Mouse (Mus musculus) G1E (cell line): ENCODE measurements around the gene Gpr26. TPM values are rescaled to one million over a fixed set of nuclear protein-coding genes. Genes with fewer than 3 reads are reported as not detected.
A peak's percentile ranks its signal among the peaks of the same experiment; 100 is the strongest.

Source experiments
- ATAC-seq: 2 replicates; pipeline ENCODE4 v1.8.0; 2016; ENCODE audit warnings: mild to moderate bottlenecking; ENCODE audit not compliant: insufficient number of reproducible peaks, poor library complexity, low FRiP score, severe bottlenecking; ENCODE audit errors: extremely low read depth
- DNase-seq: peaks from one replicate; pipeline ENCODE4 v3.0.0; 2012; ENCODE audit warnings: low spot score
- H3K27me3 ChIP-seq: 2 replicates; pipeline ENCODE4 v1.6.1; 2012; ENCODE audit warnings: mild to moderate bottlenecking, low read length, inconsistent platforms; ENCODE audit not compliant: insufficient read depth
- H3K36me3 ChIP-seq: replicated peaks from 2 replicates; pipeline ENCODE3; 2012; ENCODE audit warnings: mild to moderate bottlenecking, inconsistent platforms
- H3K4me1 ChIP-seq: 2 replicates; pipeline ENCODE4 v1.6.1; 2012; ENCODE audit warnings: low read depth, low read length, inconsistent platforms, mixed read lengths; ENCODE audit not compliant: insufficient read depth
- H3K4me3 ChIP-seq: 2 replicates; pipeline ENCODE4 v1.5.1; 2012; ENCODE audit warnings: low read depth, mild to moderate bottlenecking, inconsistent platforms, low read length, moderate library complexity, mixed read lengths
- H3K9me3 ChIP-seq: replicated peaks from 2 replicates; pipeline ENCODE4 v1.6.1; 2012; ENCODE audit warnings: inconsistent platforms
- CTCF ChIP-seq: IDR thresholded peaks from 2 replicates; pipeline ENCODE4 v1.5.1; 2012; ENCODE audit warnings: low read depth, low read length, inconsistent platforms, mixed read lengths
- GATA1 ChIP-seq: IDR thresholded peaks from 2 replicates; pipeline ENCODE4 v1.6.1; 2012; ENCODE audit warnings: borderline replicate concordance, low read length, inconsistent platforms, mixed read lengths
- GATA2 ChIP-seq: IDR thresholded peaks from 2 replicates; pipeline ENCODE4 v1.6.1; 2012; ENCODE audit warnings: low read depth, low read length, inconsistent platforms, borderline replicate concordance
- POLR2AphosphoS5 ChIP-seq: IDR thresholded peaks from 2 replicates; pipeline ENCODE4 v1.6.1; 2012; ENCODE audit warnings: low read depth, low read length, inconsistent platforms; ENCODE audit not compliant: insufficient replicate concordance
- TAL1 ChIP-seq: conservative IDR thresholded peaks from 2 replicates; pipeline ENCODE4 v1.6.1; 2012; ENCODE audit warnings: low read depth, low read length, inconsistent platforms, mixed read lengths
- polyA plus RNA-seq: library from polyadenylated mRNA; stranded (reverse); fragments of >175 nt; gene quantifications from 2 replicates; pipeline ENCODE4 v1.2.3, GENCODE M21; 2012
- total RNA-seq, 2 experiments: library from RNA; stranded (forward) in 1 of 2; stranded (reverse) in 1 of 2; fragments of 200-1000 nt in 1 of 2; fragments of >200 nt in 1 of 2; fragmentation: Nextera tagmentation in 1 of 2; gene quantifications; 2 replicates each; pipeline ENCODE4 v1.2.3; 2014 to 2017

Gpr26 gene
- total and polyA plus RNA-seq, 3 experiments, result 0.11 TPM; not detected in 2

GRCm38 (mm10) chr7:131958705-131959104 is 7.6 kb upstream of the Gpr26 start:
- ATAC-seq, result no peak
- Histone ChIP-seq H3K4me1 (no peaks in the 10 kb centered on the region), H3K27me3 (no peaks in the 10 kb centered on the region), H3K36me3 (no peaks in the 10 kb centered on the region), H3K9me3 (peaks cover 48% of the 10 kb centered on the region), H3K4me3 (no peak overlapping the region)
- no peak for DNase-seq
- TF ChIP-seq GATA2 (no peak), TAL1 (no peak), GATA1 (no peak), CTCF (no peak), POLR2AphosphoS5 (no peak)

GRCm38 (mm10) chr7:131960551-131960950 is 5.7 kb upstream of the Gpr26 start:
- H3K4me3 ChIP-seq, result no peak overlapping the region
- no peaks in the 10 kb centered on the region for H3K27me3 ChIP-seq
- no peaks in the 10 kb centered on the region for H3K4me1 ChIP-seq
- no peak for ATAC-seq
- TF ChIP-seq TAL1 (no peak), CTCF (no peak), POLR2AphosphoS5 (no peak), GATA2 (no peak), GATA1 (no peak)
- no peak for DNase-seq
- no peaks in the 10 kb centered on the region for H3K36me3 ChIP-seq
- peaks cover 62% of the 10 kb centered on the region for H3K9me3 ChIP-seq

- no peak for ATAC-seq
- H3K4me1 ChIP-seq, result no peaks in the 10 kb centered on the region
- TF ChIP-seq POLR2AphosphoS5 (no peak), TAL1 (no peak), GATA2 (no peak), CTCF (no peak), GATA1 (no peak)
- DNase-seq, result no peak
- no peaks in the 10 kb centered on the region for H3K36me3 ChIP-seq
- peaks cover 86% of the 10 kb centered on the region for H3K9me3 ChIP-seq
- H3K27me3 ChIP-seq, result no peaks in the 10 kb centered on the region
- peak overlapping the region; percentile 35; the same call in 1 of the 2 replicates for H3K4me3 ChIP-seq
Observed at GRCm38 (mm10) chr7:131966916-131967494, 745 bp downstream of the Gpr26 start.

GRCm38 (mm10) chr7:131970255-131970654 is 4.0 kb downstream of the Gpr26 start:
- no peak overlapping the region for H3K4me3 ChIP-seq
- DNase-seq (no peak), ATAC-seq (no peak)
- no peaks in the 10 kb centered on the region for H3K27me3 ChIP-seq
- no peaks in the 10 kb centered on the region for H3K36me3 ChIP-seq
- H3K9me3 ChIP-seq, result peaks cover 86% of the 10 kb centered on the region
- no peaks in the 10 kb centered on the region for H3K4me1 ChIP-seq
- TF ChIP-seq GATA2 (no peak), CTCF (no peak), POLR2AphosphoS5 (no peak), TAL1 (no peak), GATA1 (no peak)

DNA sequence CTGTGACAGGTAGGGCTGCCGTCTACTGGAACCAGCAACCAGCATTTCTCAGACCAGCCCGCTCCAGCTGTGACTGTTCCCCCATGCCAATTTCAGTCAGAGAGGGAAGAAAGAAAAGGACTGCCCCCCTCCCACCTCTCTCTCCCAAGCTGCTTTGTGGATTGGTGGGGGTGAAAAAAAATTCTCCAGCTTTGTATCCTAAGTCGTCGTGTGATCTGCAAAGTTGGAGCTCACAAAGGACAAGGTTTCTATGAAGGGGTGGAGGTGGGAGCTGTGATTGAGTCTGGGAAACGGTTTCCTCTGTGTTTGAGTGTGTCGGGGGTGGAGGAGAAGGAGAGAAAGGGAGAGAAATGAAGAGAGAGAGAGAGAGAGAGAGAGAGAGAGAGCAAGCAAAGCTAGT is 9.6 kb downstream of the Gpr26 start:
- ATAC-seq (no peak), DNase-seq (no peak)
- no peaks in the 10 kb centered on the region for H3K36me3 ChIP-seq
- TF ChIP-seq POLR2AphosphoS5, result no peak
- TF ChIP-seq GATA2, result no peak
- no peak for TF ChIP-seq GATA1
- TF ChIP-seq TAL1, result no peak
- no peak for TF ChIP-seq CTCF
- no peaks in the 10 kb centered on the region for H3K27me3 ChIP-seq
- H3K4me1 ChIP-seq, result no peaks in the 10 kb centered on the region
- peaks cover 82% of the 10 kb centered on the region for H3K9me3 ChIP-seq
- H3K4me3 ChIP-seq, result no peak overlapping the region

GRCm38 (mm10) chr7:131978609-131979008 is 12.3 kb downstream of the Gpr26 start:
- Histone ChIP-seq H3K27me3 (no peaks in the 10 kb centered on the region), H3K36me3 (no peaks in the 10 kb centered on the region), H3K4me1 (no peaks in the 10 kb centered on the region), H3K9me3 (peaks cover 80% of the 10 kb centered on the region), H3K4me3 (no peak overlapping the region)
- no peak for DNase-seq
- no peak for ATAC-seq
- TF ChIP-seq GATA2, result no peak

GRCm38 (mm10) chr7:131989056-131989455 is 22.8 kb downstream of the Gpr26 start:
- Histone ChIP-seq H3K4me1 (no peaks in the 10 kb centered on the region), H3K4me3 (no peak overlapping the region), H3K9me3 (peaks cover 85% of the 10 kb centered on the region), H3K27me3 (no peaks in the 10 kb centered on the region), H3K36me3 (no peaks in the 10 kb centered on the region)
- DNase-seq (no peak), ATAC-seq (no peak)
- TF ChIP-seq POLR2AphosphoS5, result no peak
